Mouse (Mus musculus): Measurements from ENCODE around the gene Gpr15. TPM values are rescaled to one million over a fixed set of nuclear protein-coding genes. Genes with fewer than 3 reads are reported as not detected.

Gpr15 gene
- polyA plus RNA-seq, 1 experiment from 2014 or later: not detected

DNA sequence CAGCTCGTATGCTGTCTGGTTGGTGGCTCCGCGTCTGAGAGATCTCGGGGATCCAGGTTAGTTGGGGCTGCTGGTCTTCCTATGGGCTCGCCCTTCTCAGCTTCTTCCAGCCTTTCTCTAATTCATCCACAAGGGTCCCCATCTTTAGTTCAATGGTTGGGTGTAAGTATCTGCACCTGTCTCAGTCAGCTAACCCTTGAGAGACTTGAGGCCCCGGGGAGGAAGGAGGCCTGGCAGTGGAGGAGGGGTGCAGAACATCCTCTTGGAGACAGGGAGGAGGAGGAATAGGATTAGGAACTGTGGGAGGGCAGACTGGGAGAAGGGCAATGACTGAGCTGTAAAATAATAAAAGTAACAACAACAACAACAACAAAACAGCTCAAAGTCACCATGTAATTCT lies 18.7 kb downstream of the Gpr15 start:
- no peaks in the 10 kb centered on the region for H3K9me3 ChIP-seq (replicated peaks)
- H3K27ac ChIP-seq (replicated peaks): no peak overlapping the region
- no peak overlapping the region for H3K4me3 ChIP-seq (replicated peaks)
- WGBS: 75% methylated on average over 6 of the region's 6 CpGs
- no peaks in the 10 kb centered on the region for H3K36me3 ChIP-seq
- H3K4me2 ChIP-seq: no peak overlapping the region
- no peak for ATAC-seq (ENCODE audit: low FRiP score)
- H3K27me3 ChIP-seq (replicated peaks): no peaks in the 10 kb centered on the region
- H3K4me1 ChIP-seq: no peaks in the 10 kb centered on the region
- no peak overlapping the region for H3K9ac ChIP-seq (replicated peaks)

DNA sequence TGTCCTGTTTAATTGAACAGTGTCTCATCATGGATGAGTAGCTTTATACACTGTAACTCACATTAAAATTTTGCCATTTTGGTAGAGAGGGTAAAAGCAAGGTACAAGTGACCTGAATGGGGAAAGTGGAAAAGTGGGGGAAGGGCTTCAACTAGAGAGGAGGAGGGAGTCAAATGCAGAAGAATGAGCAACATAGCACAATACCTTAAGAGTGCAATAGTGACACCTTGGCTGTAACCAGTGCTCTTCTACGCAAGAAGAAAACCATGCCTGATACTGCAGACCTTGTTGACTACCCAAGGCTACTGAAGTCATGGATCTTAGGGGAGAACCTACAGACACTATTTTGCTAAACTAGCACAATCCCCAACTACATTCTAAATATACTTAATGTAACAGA lies 21.6 kb downstream of the Gpr15 start:
- no peaks in the 10 kb centered on the region for H3K9me3 ChIP-seq (replicated peaks)
- no peak overlapping the region for H3K27ac ChIP-seq (replicated peaks)
- H3K4me1 ChIP-seq: no peaks in the 10 kb centered on the region
- H3K27me3 ChIP-seq (replicated peaks): no peaks in the 10 kb centered on the region
- no peak overlapping the region for H3K9ac ChIP-seq (replicated peaks)
- H3K36me3 ChIP-seq: no peaks in the 10 kb centered on the region
- no peak overlapping the region for H3K4me2 ChIP-seq
- ATAC-seq (ENCODE audit: low FRiP score): no peak
- 100% methylated on average over 1 of the region's 1 CpGs for WGBS
- no peak overlapping the region for H3K4me3 ChIP-seq (replicated peaks)

- Histone ChIP-seq H3K27ac (replicated peaks) (no peak overlapping the region), H3K9ac (replicated peaks) (no peak overlapping the region), H3K27me3 (replicated peaks) (no peaks in the 10 kb centered on the region), H3K4me1 (no peaks in the 10 kb centered on the region), H3K4me2 (no peak overlapping the region), H3K36me3 (no peaks in the 10 kb centered on the region), H3K9me3 (replicated peaks) (no peaks in the 10 kb centered on the region), H3K4me3 (replicated peaks) (no peak overlapping the region)
- no peak for ATAC-seq (ENCODE audit: low FRiP score)
- WGBS: 91% methylated on average over 3 of the region's 3 CpGs
These were observed 22.1 kb downstream of the Gpr15 start for GRCm38 (mm10) chr16:58696796-58697195.

- no peak for ATAC-seq (ENCODE audit: low FRiP score)
These were observed 24.8 kb downstream of the Gpr15 start for GRCm38 (mm10) chr16:58694091-58694490.

GRCm38 (mm10) chr16:58690322-58690732 lies 28.5 kb downstream of the Gpr15 start:
- H3K27ac ChIP-seq (replicated peaks): no peak overlapping the region
- H3K36me3 ChIP-seq: no peaks in the 10 kb centered on the region
- no peak overlapping the region for H3K4me3 ChIP-seq (replicated peaks)
- H3K9ac ChIP-seq (replicated peaks): no peak overlapping the region
- no peaks in the 10 kb centered on the region for H3K9me3 ChIP-seq (replicated peaks)
- ATAC-seq (ENCODE audit: low FRiP score): no peak
- no peak overlapping the region for H3K4me2 ChIP-seq
- WGBS: 81% methylated on average over 5 of the region's 5 CpGs
- no peaks in the 10 kb centered on the region for H3K27me3 ChIP-seq (replicated peaks)
- no peaks in the 10 kb centered on the region for H3K4me1 ChIP-seq

More at GRCm38 (mm10) chr16:58694091-58694490, 24.8 kb downstream of the Gpr15 start:
- no peak overlapping the region for H3K27ac ChIP-seq (replicated peaks)
- no peak overlapping the region for H3K9ac ChIP-seq (replicated peaks)
- no peaks in the 10 kb centered on the region for H3K36me3 ChIP-seq
- H3K4me2 ChIP-seq: no peak overlapping the region
- H3K4me1 ChIP-seq: no peaks in the 10 kb centered on the region
- no peak overlapping the region for H3K4me3 ChIP-seq (replicated peaks)
- no peaks in the 10 kb centered on the region for H3K9me3 ChIP-seq (replicated peaks)
- 92% methylated on average over 5 of the region's 5 CpGs for WGBS
- no peaks in the 10 kb centered on the region for H3K27me3 ChIP-seq (replicated peaks)

GRCm38 (mm10) chr16:58689555-58690169 lies 29.2 kb downstream of the Gpr15 start:
- H3K36me3 ChIP-seq: no peaks in the 10 kb centered on the region

GRCm38 (mm10) chr16:58688534-58688933 lies 30.3 kb downstream of the Gpr15 start:
- no peak for ATAC-seq (ENCODE audit: low FRiP score)
- WGBS: 97% methylated on average over 1 of the region's 1 CpGs
- H3K9me3 ChIP-seq (replicated peaks): no peaks in the 10 kb centered on the region

More at GRCm38 (mm10) chr16:58689555-58690169, 29.2 kb downstream of the Gpr15 start:
- H3K9ac ChIP-seq (replicated peaks): no peak overlapping the region
- no peak overlapping the region for H3K4me3 ChIP-seq (replicated peaks)
- H3K27me3 ChIP-seq (replicated peaks): no peaks in the 10 kb centered on the region
- H3K4me1 ChIP-seq: no peaks in the 10 kb centered on the region
- ATAC-seq (ENCODE audit: low FRiP score): no peak
- H3K27ac ChIP-seq (replicated peaks): no peak overlapping the region
- H3K4me2 ChIP-seq: no peak overlapping the region
- H3K9me3 ChIP-seq (replicated peaks): no peaks in the 10 kb centered on the region
- 86% methylated on average over 5 of the region's 5 CpGs for WGBS

GRCm38 (mm10) chr16:58685548-58686537 lies 33.0 kb downstream of the Gpr15 start:
- Histone ChIP-seq H3K9ac (replicated peaks) (no peak overlapping the region), H3K36me3 (peaks cover 8% of the 10 kb centered on the region; the same call in 1 of the 2 replicates), H3K4me2 (no peak overlapping the region), H3K27me3 (replicated peaks) (no peaks in the 10 kb centered on the region), H3K27ac (replicated peaks) (no peak overlapping the region), H3K4me3 (replicated peaks) (no peak overlapping the region), H3K9me3 (replicated peaks) (no peaks in the 10 kb centered on the region), H3K4me1 (no peaks in the 10 kb centered on the region)
- 83% methylated on average over 20 of the region's 20 CpGs for WGBS
- no peak for ATAC-seq (ENCODE audit: low FRiP score)

More at GRCm38 (mm10) chr16:58688534-58688933, 30.3 kb downstream of the Gpr15 start:
- no peak overlapping the region for H3K4me2 ChIP-seq
- no peaks in the 10 kb centered on the region for H3K27me3 ChIP-seq (replicated peaks)
- no peaks in the 10 kb centered on the region for H3K4me1 ChIP-seq
- H3K4me3 ChIP-seq (replicated peaks): no peak overlapping the region
- H3K36me3 ChIP-seq: no peaks in the 10 kb centered on the region
- no peak overlapping the region for H3K27ac ChIP-seq (replicated peaks)
- H3K9ac ChIP-seq (replicated peaks): no peak overlapping the region

- Histone ChIP-seq H3K4me3 (replicated peaks) (no peak overlapping the region), H3K4me1 (no peaks in the 10 kb centered on the region), H3K9ac (replicated peaks) (no peak overlapping the region), H3K4me2 (no peak overlapping the region), H3K27ac (replicated peaks) (no peak overlapping the region), H3K9me3 (replicated peaks) (no peaks in the 10 kb centered on the region), H3K36me3 (peaks cover 13% of the 10 kb centered on the region; the same call in 1 of the 2 replicates), H3K27me3 (replicated peaks) (no peaks in the 10 kb centered on the region)
- ATAC-seq (ENCODE audit: low FRiP score): no peak
These were observed 34.3 kb downstream of the Gpr15 start for GRCm38 (mm10) chr16:58684537-58684936.

DNA sequence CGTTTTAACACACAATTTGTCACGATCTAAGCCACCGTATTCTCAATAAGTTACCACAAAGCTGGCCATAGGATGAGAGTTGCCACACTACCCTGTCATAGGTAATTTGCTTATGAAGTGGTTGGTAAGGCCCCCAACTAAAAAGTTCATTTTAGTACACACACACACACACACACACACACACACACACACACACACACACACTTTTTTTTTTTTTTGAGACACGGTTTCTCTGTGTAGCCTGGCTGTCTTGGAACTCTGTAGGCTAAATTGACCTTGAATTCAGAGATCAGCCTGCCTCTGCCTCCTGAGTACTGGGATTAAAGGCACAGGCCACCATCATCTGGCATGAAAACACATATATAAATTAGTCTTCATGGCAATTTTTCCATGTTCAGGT lies 35.0 kb downstream of the Gpr15 start:
- ATAC-seq (ENCODE audit: low FRiP score): no peak
- H3K9ac ChIP-seq (replicated peaks): no peak overlapping the region
- peaks cover 13% of the 10 kb centered on the region; the same call in 1 of the 2 replicates for H3K36me3 ChIP-seq
- no peaks in the 10 kb centered on the region for H3K9me3 ChIP-seq (replicated peaks)
- H3K4me1 ChIP-seq: no peaks in the 10 kb centered on the region
- H3K27ac ChIP-seq (replicated peaks): no peak overlapping the region
- H3K4me2 ChIP-seq: no peak overlapping the region
- no peak overlapping the region for H3K4me3 ChIP-seq (replicated peaks)
- 93% methylated on average over 4 of the region's 4 CpGs for WGBS
- H3K27me3 ChIP-seq (replicated peaks): no peaks in the 10 kb centered on the region

DNA sequence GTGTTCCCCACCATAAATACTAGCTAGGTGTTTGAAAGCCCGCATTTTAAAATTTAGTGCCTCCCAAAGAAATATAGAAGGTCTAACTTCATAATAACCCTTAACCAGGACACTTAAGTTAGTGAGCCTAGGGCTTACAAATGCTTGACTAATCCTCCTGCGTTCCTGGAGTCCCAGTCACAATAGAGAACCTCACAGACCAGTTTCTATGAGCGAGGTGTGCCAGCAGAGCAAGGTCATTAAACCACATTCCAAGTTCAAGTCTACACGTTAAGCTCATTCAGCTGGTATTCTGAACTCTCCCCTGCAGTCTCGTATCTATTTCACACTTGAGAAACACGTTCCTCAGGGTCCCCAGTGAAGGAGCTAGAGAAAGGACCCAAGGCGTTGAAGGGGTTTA lies 36.0 kb downstream of the Gpr15 start:
- Histone ChIP-seq H3K4me2 (no peak overlapping the region), H3K27ac (replicated peaks) (no peak overlapping the region), H3K4me3 (replicated peaks) (no peak overlapping the region), H3K9me3 (replicated peaks) (no peaks in the 10 kb centered on the region), H3K9ac (replicated peaks) (no peak overlapping the region), H3K27me3 (replicated peaks) (no peaks in the 10 kb centered on the region), H3K4me1 (no peaks in the 10 kb centered on the region), H3K36me3 (peaks cover 20% of the 10 kb centered on the region)
- no peak for ATAC-seq (ENCODE audit: low FRiP score)
- 86% methylated on average over 7 of the region's 7 CpGs for WGBS

DNA sequence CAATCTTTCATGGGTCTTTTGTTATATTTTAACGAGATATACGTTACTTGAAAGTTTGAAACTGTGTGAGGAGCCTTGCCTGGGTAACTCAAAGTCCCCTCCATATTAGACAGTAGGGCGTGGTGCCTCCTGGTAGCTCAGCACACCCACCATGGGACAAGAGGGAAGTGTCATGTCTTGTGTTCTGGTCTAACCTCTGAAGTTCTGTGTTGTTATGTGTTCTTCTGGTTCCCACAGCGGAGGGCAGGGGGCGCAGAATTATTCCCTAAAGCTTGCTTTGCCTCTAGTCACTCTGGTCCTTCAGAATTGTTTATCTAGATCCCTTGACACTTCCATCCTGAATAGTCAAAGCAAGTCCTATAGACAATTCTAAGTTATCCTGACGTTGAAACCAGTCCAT lies 36.8 kb downstream of the Gpr15 start:
- H3K4me2 ChIP-seq: no peak overlapping the region
- H3K9ac ChIP-seq (replicated peaks): no peak overlapping the region
- no peaks in the 10 kb centered on the region for H3K27me3 ChIP-seq (replicated peaks)
- 93% methylated on average over 6 of the region's 6 CpGs for WGBS
- no peak overlapping the region for H3K4me3 ChIP-seq (replicated peaks)
- ATAC-seq (ENCODE audit: low FRiP score): no peak
- H3K27ac ChIP-seq (replicated peaks): no peak overlapping the region
- H3K9me3 ChIP-seq (replicated peaks): no peaks in the 10 kb centered on the region
- peaks cover 28% of the 10 kb centered on the region for H3K36me3 ChIP-seq
- no peaks in the 10 kb centered on the region for H3K4me1 ChIP-seq
